Mouse (Mus musculus): ENCODE results near the gene Pappa2.

The Pappa2 gene

DNA sequence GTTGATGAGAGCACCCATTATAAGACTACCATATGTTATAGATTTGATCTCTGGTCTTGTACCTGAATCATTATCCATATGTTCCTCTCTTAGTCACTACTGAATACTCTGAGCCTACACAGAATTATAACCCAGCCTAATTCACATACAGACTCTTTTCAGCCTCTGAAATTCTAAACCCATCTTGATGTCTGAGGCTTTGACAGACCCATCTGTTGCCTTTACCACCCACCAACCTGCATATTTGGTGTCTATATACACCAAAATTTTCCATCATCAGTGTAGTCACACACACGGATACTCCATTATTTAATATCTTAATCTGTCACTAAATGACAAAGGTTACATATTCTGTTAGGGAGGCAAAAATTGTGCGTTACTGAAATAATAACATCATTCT lies 69.6 kb downstream of the Pappa2 start:
- no peak for DNase-seq (ENCODE audit: low spot score)

DNA sequence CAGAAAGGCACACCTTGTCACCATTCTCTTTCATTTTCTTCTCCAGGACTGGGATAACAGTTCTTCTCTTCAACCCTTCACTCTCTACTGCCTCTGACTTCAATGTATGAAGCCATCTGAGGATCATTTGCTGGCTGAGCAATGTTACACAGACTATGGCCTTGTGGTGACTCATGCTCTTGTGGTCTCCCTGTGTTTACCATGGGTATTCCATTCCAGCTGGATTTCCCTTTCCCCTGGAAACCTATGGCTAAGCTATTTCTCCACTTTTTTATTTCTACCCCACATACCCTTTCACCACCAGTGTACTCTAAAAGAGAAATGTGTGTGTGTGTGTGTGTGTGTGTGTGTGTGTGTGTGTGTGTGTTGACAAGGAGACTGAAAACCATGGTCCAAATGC lies 83.0 kb downstream of the Pappa2 start:
- DNase-seq (ENCODE audit: low spot score), result no peak

- no peak for DNase-seq (ENCODE audit: low spot score)
Observed at GRCm38 (mm10) chr1:158894441-158894840, 85.8 kb downstream of the Pappa2 start.

GRCm38 (mm10) chr1:158875487-158875886 lies 104.8 kb downstream of the Pappa2 start:
- DNase-seq (ENCODE audit: low spot score), result no peak

- no peak for DNase-seq (ENCODE audit: low spot score)
Observed at GRCm38 (mm10) chr1:158874552-158875077, 105.7 kb downstream of the Pappa2 start.

DNA sequence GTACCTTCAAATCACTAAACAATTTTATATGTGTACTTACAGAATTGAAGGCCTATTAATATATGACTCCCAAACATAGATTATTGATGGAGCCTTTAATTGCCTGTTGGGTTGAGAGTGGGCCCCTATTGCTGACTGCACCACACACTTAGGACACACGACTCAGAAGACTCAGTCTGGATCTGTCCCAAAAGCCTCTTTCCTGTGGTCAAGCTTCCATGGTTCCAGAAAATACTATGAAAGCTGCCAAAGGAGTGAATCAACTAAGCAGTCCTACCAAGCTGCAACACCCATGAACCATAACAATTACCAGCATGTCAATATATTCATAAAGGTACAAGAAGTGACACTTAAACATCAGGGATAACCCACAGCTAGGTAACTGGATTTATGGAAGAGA lies 106.7 kb downstream of the Pappa2 start:
- DNase-seq (ENCODE audit: low spot score), result no peak

DNA sequence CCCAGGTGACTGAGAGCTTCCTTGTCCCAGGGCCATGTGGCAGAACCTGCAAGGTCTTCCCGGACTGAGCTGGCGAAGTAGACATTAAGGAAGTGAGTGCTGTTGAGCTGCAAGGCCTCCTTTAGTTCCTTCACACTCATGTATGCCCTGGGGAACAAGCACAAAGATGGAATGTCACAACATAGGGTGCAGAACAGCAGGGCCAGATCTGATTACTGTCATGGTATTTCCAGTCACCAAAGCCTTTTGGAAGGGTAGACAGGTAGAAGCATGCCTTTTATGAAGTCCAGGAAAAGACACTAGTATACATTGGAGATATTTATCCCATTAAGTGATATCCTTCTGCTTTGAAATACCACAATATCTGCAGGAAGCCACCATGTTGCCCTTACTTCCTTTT lies 108.9 kb downstream of the Pappa2 start:
- DNase-seq (ENCODE audit: low spot score), result no peak

- peak; percentile 20 for DNase-seq (ENCODE audit: low spot score)
Observed at GRCm38 (mm10) chr1:158860190-158860589, 120.1 kb downstream of the Pappa2 start.

- no peak for DNase-seq (ENCODE audit: low spot score)
Observed at GRCm38 (mm10) chr1:158853936-158854882, 126.1 kb downstream of the Pappa2 start.

- no peak for DNase-seq (ENCODE audit: low spot score)
Observed at GRCm38 (mm10) chr1:158852836-158853567, 127.3 kb downstream of the Pappa2 start.

DNA sequence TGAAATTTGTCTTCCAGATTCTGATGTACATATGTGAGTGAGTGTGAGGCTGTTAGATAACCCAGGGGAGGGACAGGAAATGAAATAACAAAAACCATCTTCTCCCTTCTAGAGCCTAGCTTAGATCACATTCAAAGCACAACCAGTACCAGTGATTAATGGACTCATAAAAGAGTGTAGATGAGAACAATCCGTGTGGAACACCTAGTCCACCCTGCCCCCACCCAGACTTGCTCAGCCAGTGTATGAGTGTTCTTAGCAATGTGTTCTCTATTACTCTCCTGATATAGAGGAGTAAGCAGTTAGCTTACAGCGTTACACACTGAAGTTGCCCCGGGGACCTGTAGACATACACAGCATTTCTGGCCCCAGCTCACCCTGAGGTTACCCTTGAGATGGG lies 129.8 kb downstream of the Pappa2 start:
- peak; percentile 9 for DNase-seq (ENCODE audit: low spot score)

DNA sequence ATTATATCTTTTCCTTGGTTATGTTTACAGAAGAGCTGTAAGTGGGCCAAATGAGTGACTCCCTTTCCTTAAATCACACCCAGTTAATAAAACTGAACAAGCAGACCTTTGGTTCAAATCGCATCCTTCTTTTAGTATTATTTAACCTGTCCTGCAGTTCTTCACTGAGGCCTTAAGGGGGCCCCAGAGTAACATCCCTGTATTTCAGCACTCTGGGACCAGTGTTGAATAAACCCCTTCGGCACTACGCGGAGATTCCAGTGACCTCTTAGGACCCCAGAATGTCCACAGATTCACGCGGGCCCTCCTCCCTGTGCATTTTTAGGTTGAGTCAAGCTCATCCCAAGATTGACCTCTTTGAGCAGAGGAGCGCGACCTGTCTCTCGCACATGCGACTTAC lies 135.7 kb downstream of the Pappa2 start:
- DNase-seq (ENCODE audit: low spot score), result peak; percentile 64

- no peak for DNase-seq (ENCODE audit: low spot score)
Observed at GRCm38 (mm10) chr1:158837151-158837550, 143.1 kb downstream of the Pappa2 start.

DNA sequence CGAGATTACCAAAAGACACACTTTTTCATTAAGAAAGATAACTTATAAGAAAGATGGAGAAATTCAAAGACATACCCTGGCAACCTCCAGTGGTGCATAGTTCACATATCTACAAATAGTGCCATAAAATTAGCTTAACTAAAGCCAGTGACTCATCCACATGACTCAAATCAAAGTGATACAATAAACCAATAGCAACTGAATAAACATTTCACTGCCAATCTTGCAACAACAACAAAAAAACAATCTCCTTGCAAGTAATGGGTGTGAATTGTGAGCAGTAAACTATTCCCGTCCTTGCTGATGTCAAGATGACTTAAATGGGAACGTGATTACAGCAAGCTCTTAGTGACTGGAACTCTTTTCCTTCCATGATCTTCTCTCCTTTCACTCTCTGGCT lies 150.1 kb downstream of the Pappa2 start:
- no peak for DNase-seq (ENCODE audit: low spot score)

DNA sequence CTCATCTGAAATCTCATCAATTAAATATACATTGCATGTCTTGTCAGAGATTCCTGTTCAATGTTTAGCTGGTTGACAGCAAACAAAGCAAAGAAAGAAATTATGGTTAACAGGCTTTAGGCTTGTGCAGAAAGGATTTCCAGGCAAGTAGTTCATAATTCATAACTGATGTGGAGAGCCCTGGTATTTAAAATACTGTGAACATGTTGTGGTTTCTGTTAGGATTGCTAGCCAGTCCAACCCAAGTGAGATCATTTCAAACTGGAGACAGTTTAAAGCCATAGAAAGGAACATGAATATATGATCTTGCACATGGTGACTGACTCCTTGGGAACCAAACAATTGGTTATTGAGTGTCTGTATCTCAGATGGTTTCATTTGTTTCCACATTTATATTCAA lies 152.4 kb downstream of the Pappa2 start:
- no peak for DNase-seq (ENCODE audit: low spot score)

DNA sequence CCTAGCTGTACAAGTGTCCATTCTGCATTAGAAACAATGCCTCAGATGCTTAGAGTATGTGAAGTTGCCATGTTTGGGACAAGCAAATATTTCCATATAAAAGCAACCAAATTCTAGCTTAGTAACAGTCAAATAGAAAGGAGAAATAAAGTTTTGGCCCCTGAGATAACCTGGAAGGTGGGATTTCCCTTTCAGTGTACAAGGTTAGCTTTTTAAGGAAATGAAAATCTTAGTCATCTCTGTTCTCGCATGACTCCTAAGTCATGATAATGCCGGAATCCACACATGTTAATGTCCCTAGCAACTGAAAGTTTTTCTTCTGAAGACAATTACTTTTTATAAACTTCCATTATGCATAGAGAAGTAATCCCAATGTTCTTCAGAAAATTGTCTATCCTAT lies 160.6 kb downstream of the Pappa2 start:
- no peak for DNase-seq (ENCODE audit: low spot score)

DNA sequence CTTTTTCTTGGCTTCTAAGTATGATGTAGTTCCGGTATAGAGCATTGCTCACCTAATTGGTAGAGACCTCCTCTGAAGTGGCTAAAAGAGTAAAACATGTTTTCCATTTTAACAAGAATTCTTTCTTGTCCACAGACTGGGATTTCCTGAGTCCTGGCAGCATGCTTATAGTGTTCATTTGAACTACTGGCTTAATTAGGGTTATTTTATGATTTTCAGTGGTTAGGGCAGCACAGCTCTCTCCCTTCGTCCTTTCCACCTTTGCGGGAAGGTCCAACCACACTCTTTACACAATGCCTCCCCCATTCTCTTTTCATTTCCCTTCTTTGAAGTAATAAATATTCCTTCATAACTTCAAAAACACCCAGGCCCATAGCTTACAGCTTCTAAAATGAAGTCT lies 163.8 kb downstream of the Pappa2 start:
- DNase-seq (ENCODE audit: low spot score), result no peak

GRCm38 (mm10) chr1:158811887-158812286 lies 168.4 kb downstream of the Pappa2 start:
- DNase-seq (ENCODE audit: low spot score), result peak; percentile 2

- DNase-seq (ENCODE audit: low spot score), result no peak
Observed at GRCm38 (mm10) chr1:158775486-158775885, 204.8 kb downstream of the Pappa2 start.

GRCm38 (mm10) chr1:158773102-158773501 lies 207.2 kb downstream of the Pappa2 start:
- DNase-seq (ENCODE audit: low spot score), result peak; percentile 10

DNA sequence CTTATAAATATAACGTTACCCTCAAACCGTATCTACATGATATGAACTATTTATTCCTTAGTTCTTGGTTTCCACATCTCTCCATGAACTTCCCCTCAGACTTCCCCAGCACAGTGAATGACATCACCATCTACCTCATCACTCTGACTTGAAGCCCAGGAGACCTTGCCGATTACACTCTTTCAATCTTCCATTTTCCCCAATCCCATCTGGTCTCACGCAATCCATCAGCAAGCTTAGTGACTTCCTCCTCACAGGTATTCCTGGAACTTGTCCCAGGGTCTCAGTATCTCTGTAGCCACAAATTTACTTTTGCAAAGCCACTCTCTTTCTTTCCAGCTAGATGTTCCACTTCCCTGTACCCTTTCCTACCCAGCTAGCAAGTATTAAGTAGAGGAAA lies 209.5 kb downstream of the Pappa2 start:
- no peak for DNase-seq (ENCODE audit: low spot score)

- DNase-seq (ENCODE audit: low spot score), result no peak
Observed at GRCm38 (mm10) chr1:158770036-158770655, 210.1 kb downstream of the Pappa2 start.
